Mouse (Mus musculus): ENCODE measurements at regions not wholly inside any gene's neighbourhood (a gene's known extent, or its start where the extent isn't known, plus 50 kb on each side); places are given as distances from the start of the nearest gene placed in this dataset.

DNA sequence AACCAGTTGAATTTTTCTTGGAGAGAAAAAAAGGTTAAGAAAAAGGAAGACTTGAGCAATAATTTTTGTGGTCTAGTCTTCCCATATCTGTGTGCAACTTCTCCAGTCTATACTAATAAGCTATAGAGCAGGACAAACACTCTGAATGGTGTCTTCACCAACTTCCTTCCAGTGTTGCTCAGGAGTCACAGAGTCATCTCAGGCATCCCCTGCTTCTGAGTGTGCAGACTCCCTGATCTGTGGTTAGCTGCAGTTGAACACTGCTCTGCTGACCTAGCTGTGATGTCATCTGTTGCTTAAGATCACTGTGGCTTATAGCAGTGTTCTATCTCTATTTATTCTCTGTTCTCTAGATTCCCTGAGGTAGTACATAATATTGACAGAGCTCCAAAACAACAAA lies 357.9 kb upstream of the Btbd3 start:
- no peak overlapping the region for H3K9ac ChIP-seq
- H3K27me3 ChIP-seq, result no peaks in the 10 kb centered on the region
- H3K36me3 ChIP-seq, result no peaks in the 10 kb centered on the region
- no peak overlapping the region for H3K4me2 ChIP-seq (replicated peaks)
- no peaks in the 10 kb centered on the region for H3K4me1 ChIP-seq
- no peaks in the 10 kb centered on the region for H3K9me3 ChIP-seq (replicated peaks)
- H3K27ac ChIP-seq, result no peak overlapping the region
- ATAC-seq (ENCODE audit: low FRiP score), result no peak
- H3K4me3 ChIP-seq, result no peak overlapping the region

DNA sequence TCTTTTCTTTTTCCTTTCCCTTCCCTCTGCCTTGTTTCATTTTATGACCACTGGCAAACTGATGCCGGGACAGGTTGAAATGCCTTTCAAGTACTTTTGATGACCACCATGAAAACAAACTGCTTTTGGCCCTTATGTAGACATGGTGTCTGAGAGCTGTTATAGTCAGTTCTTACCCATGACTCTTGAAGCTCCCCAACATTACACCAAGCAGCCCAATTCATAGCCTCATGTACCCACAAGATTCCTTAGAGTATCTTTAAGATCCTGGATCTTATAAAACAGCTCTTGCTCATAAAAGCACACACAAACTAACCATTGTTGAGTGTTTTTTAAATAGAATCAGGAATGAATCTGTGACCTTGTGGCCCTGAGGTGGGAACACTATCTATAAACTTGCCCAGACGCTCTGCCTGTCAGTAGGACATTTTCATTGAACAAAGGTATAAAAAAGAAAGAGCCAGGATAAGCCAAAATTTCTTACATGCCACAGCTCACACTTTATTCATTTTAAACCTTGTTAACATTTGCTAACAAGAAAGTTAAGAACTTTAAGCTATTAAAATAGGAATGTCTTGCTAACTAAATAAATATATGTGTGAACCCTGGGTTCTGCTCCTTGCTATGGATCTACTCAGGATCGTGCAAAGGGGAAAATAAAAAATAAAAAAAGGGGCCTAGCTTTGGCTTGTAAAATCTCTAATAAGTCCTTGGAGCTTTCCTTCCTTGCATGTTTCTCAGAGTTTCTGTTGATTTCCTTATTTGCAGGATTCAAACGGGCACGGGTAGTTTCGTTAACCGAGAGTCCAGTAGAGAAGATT lies 375.9 kb upstream of the Btbd3 start:
- no peak overlapping the region for H3K27ac ChIP-seq
- H3K27me3 ChIP-seq, result no peaks in the 10 kb centered on the region
- ATAC-seq (ENCODE audit: low FRiP score), result no peak

DNA sequence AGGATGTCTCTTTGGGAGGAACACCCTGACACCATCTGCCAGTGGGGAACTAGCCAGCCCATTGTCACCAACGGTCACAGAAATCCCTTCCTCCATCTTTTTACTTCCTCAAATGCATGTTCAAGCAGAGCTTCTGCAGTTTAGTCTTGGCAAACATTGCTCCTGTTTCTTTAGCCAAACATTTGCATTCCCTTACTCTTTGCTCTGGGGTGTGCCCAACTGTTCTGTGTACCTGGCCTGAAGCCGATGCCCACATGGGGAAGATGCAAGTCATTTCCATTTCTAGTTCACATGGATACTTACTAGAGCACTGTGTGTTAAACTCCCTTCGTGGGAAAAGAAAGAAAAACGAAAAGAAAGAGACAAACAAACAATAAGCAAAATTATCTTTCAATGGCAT lies 386.7 kb upstream of the Btbd3 start:
- H3K9me3 ChIP-seq (replicated peaks), result no peaks in the 10 kb centered on the region
- H3K27ac ChIP-seq, result no peak overlapping the region
- no peak overlapping the region for H3K4me2 ChIP-seq (replicated peaks)
- H3K4me1 ChIP-seq, result no peaks in the 10 kb centered on the region
- H3K27me3 ChIP-seq, result no peaks in the 10 kb centered on the region
- H3K4me3 ChIP-seq, result no peak overlapping the region
- H3K9ac ChIP-seq, result no peak overlapping the region
- 87% methylated on average over 4 of the region's 4 CpGs for WGBS
- no peak for ATAC-seq (ENCODE audit: low FRiP score)
- no peaks in the 10 kb centered on the region for H3K36me3 ChIP-seq

More for the DNA sequence above, 375.9 kb upstream of the Btbd3 start:
- WGBS, result 90% methylated on average over 7 of the region's 7 CpGs
- Histone ChIP-seq H3K4me2 (replicated peaks) (no peak overlapping the region), H3K9me3 (replicated peaks) (no peaks in the 10 kb centered on the region), H3K4me1 (no peaks in the 10 kb centered on the region), H3K36me3 (no peaks in the 10 kb centered on the region), H3K4me3 (no peak overlapping the region), H3K9ac (no peak overlapping the region)

DNA sequence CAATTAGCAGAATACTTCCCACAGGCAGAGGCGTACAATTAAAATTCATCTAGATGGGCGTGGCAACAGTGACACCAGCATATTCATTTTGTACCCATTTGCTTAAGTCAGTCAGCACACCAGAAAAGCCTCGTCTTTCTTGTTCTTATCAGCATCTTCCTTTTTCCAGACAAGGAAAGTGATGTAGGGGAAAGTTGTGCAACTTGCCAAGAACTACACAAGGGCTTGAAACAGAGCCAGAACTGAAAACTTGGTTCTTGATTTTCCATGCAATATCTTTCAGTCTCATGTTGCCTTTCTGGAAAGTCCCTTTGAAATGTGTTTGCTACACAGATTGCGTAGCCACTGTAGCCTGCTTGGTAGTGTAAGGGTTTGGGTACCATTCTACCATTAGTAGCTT lies 401.9 kb upstream of the Btbd3 start:
- Histone ChIP-seq H3K4me1 (no peaks in the 10 kb centered on the region), H3K9me3 (replicated peaks) (no peaks in the 10 kb centered on the region), H3K27me3 (no peaks in the 10 kb centered on the region), H3K4me3 (no peak overlapping the region), H3K9ac (no peak overlapping the region), H3K27ac (no peak overlapping the region), H3K4me2 (replicated peaks) (no peak overlapping the region), H3K36me3 (no peaks in the 10 kb centered on the region)
- ATAC-seq (ENCODE audit: low FRiP score), result no peak
- WGBS, result 84% methylated on average over 4 of the region's 4 CpGs

DNA sequence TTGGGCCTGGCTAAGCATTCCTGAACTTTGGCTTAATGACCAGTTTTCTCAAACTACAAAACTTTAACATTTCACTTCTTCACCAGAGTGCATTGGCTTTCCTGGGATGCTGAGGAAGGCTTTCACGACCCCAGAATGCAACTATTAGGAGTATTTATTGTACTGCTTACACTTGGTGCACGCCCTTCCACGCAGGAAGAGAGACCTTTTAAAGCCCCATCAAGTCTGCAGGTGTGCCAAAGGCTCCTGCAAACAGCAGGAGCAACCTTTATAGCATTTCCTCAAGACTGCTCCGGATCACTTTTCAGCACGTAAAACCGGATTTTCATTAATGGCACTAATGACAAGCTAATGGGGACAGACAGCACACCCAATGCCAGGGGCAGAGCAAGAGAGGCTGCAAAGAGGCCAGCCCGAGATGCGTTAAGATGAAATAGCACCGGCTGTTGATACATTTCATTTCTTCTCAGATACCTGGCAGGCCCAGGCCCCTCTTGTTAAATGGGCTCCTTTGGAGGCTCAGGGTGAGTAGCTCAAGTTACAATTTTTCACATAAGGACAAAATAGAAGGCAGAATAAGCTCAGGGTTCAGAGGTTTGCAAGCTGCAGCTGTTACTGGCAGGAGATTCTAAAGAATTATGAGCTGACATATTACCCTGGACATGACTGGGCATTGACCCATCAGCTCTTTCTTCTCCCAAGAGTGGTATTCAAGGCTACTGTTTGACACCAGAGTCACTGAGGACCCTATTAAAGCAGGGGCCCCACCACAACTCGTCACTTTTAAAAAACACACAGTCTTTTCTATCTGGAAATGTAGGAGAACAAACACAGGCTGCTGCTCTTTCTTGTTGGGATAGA lies 402.7 kb upstream of the Btbd3 start:
- Histone ChIP-seq H3K4me1 (no peaks in the 10 kb centered on the region), H3K27me3 (no peaks in the 10 kb centered on the region), H3K9me3 (replicated peaks) (no peaks in the 10 kb centered on the region), H3K27ac (no peak overlapping the region), H3K4me2 (replicated peaks) (no peak overlapping the region), H3K36me3 (no peaks in the 10 kb centered on the region), H3K4me3 (no peak overlapping the region), H3K9ac (no peak overlapping the region)
- WGBS, result 77% methylated on average over 10 of the region's 10 CpGs
- no peak for ATAC-seq (ENCODE audit: low FRiP score)

DNA sequence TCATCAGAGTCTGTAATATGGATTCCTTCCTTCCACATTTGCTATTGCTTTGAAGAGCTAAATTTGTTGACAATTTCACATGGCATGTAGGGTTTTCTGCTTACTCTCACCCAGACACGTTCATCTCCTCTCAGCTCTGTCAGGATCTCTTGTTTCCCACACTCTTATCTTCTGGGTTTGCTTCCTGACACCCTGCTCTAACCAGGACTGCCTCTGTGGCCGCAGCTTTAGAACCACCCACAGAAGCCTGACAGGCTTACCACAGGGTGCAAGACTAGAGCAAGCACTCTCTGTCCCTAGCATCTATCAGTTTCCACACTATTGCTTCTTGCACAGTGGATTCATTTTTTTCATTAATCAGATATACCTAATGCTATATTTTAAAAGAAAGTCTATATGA lies 408.5 kb upstream of the Btbd3 start:
- no peak overlapping the region for H3K27ac ChIP-seq
- no peaks in the 10 kb centered on the region for H3K36me3 ChIP-seq
- no peak overlapping the region for H3K4me2 ChIP-seq (replicated peaks)
- 54% methylated on average over 2 of the region's 2 CpGs for WGBS
- no peaks in the 10 kb centered on the region for H3K9me3 ChIP-seq (replicated peaks)
- H3K4me1 ChIP-seq, result no peaks in the 10 kb centered on the region
- ATAC-seq (ENCODE audit: low FRiP score), result no peak
- no peak overlapping the region for H3K9ac ChIP-seq
- H3K4me3 ChIP-seq, result no peak overlapping the region
- no peaks in the 10 kb centered on the region for H3K27me3 ChIP-seq

DNA sequence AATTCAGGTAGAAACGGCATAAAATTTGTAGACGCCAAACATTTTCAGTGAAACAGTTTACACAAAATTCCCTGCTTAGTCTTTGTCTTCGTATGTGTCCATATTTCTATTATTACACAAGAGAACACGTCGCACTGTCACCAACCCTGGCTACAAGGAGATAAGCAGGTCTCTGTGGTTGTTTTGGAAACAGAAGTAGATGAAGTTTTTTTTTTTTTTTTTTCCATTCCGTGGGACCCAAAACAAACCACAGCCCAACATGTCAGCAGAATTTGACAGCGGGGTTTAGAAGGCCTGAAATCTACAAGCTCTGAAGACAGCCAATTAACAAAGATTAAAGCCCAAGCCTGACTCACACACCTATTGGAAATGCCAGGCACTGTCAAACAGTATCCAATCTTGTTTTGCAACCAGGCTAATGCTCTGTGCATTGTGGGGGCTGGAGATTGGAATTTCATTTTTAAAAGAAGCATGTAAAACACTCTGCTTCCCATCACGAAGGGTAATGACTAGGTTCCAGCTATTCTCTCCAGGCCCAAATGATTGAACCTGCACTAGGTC lies 428.5 kb upstream of the Btbd3 start:
- Histone ChIP-seq H3K4me2 (replicated peaks) (no peak overlapping the region), H3K27ac (no peak overlapping the region), H3K36me3 (no peaks in the 10 kb centered on the region), H3K9ac (no peak overlapping the region), H3K9me3 (replicated peaks) (no peaks in the 10 kb centered on the region), H3K4me1 (no peaks in the 10 kb centered on the region), H3K27me3 (no peaks in the 10 kb centered on the region), H3K4me3 (no peak overlapping the region)
- WGBS, result 84% methylated on average over 8 of the region's 8 CpGs
- ATAC-seq (ENCODE audit: low FRiP score), result no peak

DNA sequence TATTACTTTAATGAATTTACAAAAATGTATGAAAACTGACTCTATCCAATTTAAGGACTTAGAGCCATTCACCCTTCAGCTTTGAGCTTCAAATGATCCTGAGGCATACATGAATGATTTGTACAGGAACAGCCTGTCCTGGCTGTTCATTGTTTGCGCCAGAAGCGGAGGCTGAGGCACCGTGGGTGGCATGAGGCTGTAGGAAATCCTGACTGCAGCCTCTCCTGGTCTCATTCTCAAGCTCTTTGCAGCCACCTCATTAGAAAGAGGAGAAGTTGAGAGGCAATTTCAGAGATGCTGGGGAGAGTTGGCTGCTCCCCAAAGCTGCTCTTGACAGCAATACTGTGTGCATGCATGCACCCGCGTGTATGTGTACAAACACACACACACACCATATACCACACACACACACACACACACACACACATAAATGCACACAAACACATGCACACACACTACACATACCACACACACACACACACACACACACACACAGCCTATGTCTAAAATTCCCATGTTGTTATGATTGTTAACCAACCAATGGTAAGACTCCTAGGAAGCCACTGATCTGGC lies 434.9 kb upstream of the Btbd3 start:
- no peak for ATAC-seq (ENCODE audit: low FRiP score)
- WGBS, result 54% methylated on average over 5 of the region's 5 CpGs

DNA sequence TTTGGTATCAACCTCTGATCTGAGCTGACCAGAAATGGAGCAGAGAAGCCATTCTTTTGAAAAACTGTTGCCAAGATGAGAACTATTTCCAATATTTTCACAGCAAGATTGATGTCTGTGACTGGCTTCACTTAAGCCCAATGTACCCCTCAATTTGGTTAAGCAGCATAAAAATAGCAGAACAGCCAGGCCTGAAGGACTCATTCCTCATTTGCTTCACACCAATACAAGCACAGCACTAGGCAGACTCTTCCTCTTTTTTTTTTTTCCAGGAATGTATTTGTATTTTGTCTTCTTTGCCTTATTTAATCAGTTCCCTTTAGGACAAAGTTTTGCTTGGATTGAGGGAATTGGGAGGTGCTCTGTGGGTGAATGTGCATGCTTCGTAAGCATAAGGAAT lies 441.4 kb upstream of the Btbd3 start:
- Histone ChIP-seq H3K4me1 (no peaks in the 10 kb centered on the region), H3K36me3 (no peaks in the 10 kb centered on the region), H3K9ac (no peak overlapping the region), H3K27ac (no peak overlapping the region), H3K4me3 (no peak overlapping the region), H3K27me3 (no peaks in the 10 kb centered on the region), H3K4me2 (replicated peaks) (no peak overlapping the region), H3K9me3 (replicated peaks) (no peaks in the 10 kb centered on the region)
- WGBS, result 93% methylated on average over 1 of the region's 1 CpGs
- no peak for ATAC-seq (ENCODE audit: low FRiP score)

More for the DNA sequence above, 434.9 kb upstream of the Btbd3 start:
- no peaks in the 10 kb centered on the region for H3K9me3 ChIP-seq (replicated peaks)
- no peaks in the 10 kb centered on the region for H3K27me3 ChIP-seq
- no peaks in the 10 kb centered on the region for H3K36me3 ChIP-seq
- peaks cover 4% of the 10 kb centered on the region; the same call in 1 of the 2 replicates for H3K4me1 ChIP-seq
- H3K9ac ChIP-seq, result no peak overlapping the region
- no peak overlapping the region for H3K4me2 ChIP-seq (replicated peaks)
- H3K4me3 ChIP-seq, result no peak overlapping the region
- no peak overlapping the region for H3K27ac ChIP-seq

DNA sequence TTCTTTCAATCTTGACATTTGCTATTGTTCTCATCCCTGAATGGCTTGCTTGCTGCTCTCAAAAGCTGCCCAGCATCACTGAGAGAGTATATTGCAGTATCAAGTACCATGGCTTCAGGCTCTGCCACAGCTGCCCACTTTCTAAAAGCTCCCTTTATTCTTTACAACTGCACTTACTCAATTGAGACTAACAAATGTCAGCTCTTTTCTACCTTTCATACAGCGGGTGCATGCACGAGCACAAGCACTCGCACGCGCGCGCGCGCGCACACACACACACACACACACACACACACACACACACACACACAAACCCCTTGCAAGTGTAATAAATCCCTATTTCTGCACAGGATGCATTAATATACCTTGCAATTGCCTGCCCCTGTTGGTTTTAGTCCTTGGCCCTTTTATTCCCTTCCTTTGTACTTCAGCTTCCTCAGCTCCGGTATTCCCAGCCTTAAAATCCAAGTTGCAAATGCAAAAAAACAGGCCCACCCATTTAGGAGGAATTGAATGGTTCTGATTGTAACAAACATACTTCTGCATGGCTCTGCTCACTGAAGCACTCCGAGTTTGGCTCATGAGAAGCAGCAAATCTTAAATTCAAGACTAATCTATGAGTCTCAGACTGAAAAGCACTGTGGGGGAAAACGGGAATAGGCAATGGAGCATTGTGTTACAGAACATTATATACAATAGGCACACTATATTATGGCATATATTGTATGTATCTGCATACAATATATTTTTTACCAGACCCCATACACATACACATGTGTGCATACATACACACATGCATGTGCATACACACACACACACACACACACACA lies 447.7 kb upstream of the Btbd3 start:
- Histone ChIP-seq H3K27me3 (no peaks in the 10 kb centered on the region), H3K27ac (0 out of 2 replicates have a peak overlapping the region, but pooled peaks have one; percentile 42), H3K9ac (peak overlapping the region; percentile 13; the same call in 1 of the 2 replicates), H3K4me2 (replicated peaks) (peak overlapping the region; percentile 43), H3K36me3 (no peaks in the 10 kb centered on the region), H3K4me3 (peak overlapping the region; percentile 8; the same call in 1 of the 2 replicates), H3K4me1 (0 out of 2 replicates have a peak, but pooled peaks cover 3% of the 10 kb centered on the region), H3K9me3 (replicated peaks) (no peaks in the 10 kb centered on the region)
- 30% methylated on average over 13 of the region's 13 CpGs for WGBS
- peak; percentile 93 for ATAC-seq (ENCODE audit: low FRiP score)

DNA sequence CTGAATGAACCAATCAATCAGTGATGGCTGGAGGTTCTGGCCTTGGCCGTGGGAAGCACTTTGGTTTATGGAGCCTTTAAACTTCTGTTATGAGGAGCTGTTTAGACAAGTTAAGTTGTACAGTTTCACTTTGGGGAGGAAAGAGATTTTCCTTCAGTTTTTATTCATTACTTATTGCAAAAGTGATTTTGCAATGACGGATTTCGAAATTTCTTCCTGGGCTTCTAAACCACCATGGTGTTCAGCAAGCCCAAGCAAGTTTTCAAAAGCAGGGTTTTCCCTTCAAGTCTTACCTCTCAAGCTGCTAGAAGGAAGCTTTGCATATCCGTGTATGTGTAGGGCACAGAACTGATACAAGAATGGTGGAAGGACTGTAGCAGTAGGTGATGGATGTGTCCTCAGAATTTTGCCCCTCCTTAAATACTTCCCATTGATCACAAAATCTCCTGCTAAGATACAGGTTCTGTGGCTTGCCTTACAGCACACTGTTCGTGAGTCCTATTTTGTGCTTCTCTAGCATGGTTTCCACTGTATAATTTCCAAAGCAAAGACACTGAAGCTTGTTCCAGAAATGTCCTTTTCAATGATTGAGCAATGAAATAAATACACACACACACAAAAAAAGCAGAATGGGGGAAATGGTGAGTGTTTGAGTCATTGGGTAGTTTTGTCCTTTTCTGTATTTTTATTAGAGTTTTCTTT lies 448.6 kb upstream of the Btbd3 start:
- Histone ChIP-seq H3K36me3 (no peaks in the 10 kb centered on the region), H3K27me3 (no peaks in the 10 kb centered on the region), H3K9ac (no peak overlapping the region), H3K9me3 (replicated peaks) (no peaks in the 10 kb centered on the region), H3K4me2 (replicated peaks) (no peak overlapping the region), H3K4me1 (0 out of 2 replicates have a peak, but pooled peaks cover 3% of the 10 kb centered on the region), H3K4me3 (no peak overlapping the region), H3K27ac (no peak overlapping the region; the same call in 1 of the 2 replicates)
- 69% methylated on average over 5 of the region's 5 CpGs for WGBS
- ATAC-seq (ENCODE audit: low FRiP score), result peak; percentile 44
